ENCODE assay signal across 8 mouse cellular contexts in the genomic region with DNA sequence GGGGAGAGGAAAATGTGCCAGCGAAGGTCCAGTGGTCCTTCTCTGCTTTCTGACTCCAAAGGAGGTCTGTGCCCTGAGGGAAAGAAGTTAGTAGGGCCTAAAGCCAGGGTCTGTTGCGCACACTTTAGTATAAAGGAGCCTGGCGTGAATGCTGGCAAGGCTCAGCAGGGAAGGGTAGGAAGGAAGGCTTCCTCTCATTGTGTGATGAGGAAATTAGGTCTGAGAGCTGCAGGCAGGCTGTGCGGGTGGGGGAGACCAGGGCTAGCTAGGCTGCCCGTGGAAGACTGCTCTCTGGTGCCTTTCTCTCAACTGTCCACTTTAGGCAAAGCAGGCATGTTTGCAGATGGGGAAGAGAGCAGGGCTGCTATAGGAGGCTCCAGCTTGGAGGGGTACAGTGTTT. TPM values are rescaled to one million over a fixed set of nuclear protein-coding genes. Genes with fewer than 3 reads are reported as not detected.
DNase-seq lines count a peak whose midpoint lies in the region; ATAC-seq and TF ChIP-seq lines count a peak whose summit lies in the region.

No protein-coding gene starts in this region.

- H3K4me1 ChIP-seq in limb, embryonic 12.5 days (replicated peaks), result peaks cover 61% of the 10 kb centered on the region
- H3K4me1 ChIP-seq in small intestine, adult 2 months (ENCODE audit: control insufficient read depth, insufficient read depth, insufficient read length, low read length), result peaks cover 62% of the 10 kb centered on the region

- H3K4me2 ChIP-seq in limb, embryonic 12.5 days, result no peak overlapping the region

- H3K36me3 ChIP-seq in limb, embryonic 12.5 days, result no peaks in the 10 kb centered on the region
- H3K36me3 ChIP-seq in small intestine, adult 2 months (ENCODE audit: control insufficient read depth, insufficient read depth, low read length), result no peaks in the 10 kb centered on the region

- no peaks in the 10 kb centered on the region for H3K9me3 ChIP-seq in limb, embryonic 12.5 days

- no peak for TF ChIP-seq POLR2A in small intestine, adult 2 months (IDR thresholded peaks at IDR 0.05; ENCODE audit: low read depth, low read length)

- no peak for ATAC-seq in limb, embryonic 12.5 days (ENCODE audit: insufficient number of reproducible peaks, insufficient read depth, low FRiP score, low TSS enrichment, low read depth)

- 0 out of 2 replicates have a peak overlapping the region, but pooled peaks have one; percentile 41 for H3K27ac ChIP-seq in limb, embryonic 12.5 days
- H3K27ac ChIP-seq in small intestine, adult 2 months (ENCODE audit: insufficient read depth, low read depth, low read length), result peak overlapping the region; percentile 52

- no peak overlapping the region for H3K4me3 ChIP-seq in limb, embryonic 12.5 days (replicated peaks)
- H3K4me3 ChIP-seq in small intestine, adult 2 months (ENCODE audit: low read depth, low read length), result no peak overlapping the region

- no peak for TF ChIP-seq CTCF in small intestine, adult 2 months (IDR thresholded peaks at IDR 0.05; ENCODE audit: extremely low read depth, insufficient read length, insufficient replicate concordance, low read depth, low read length)

- intact Hi-C loops in heart, postnatal 25 days (cut with DNase I), result loop anchor here (5.0 kb wide), 2 partner anchors 42 to 57 kb away; no protein-coding TSS in a partner anchor

- peak; percentile 44 for DNase-seq in kidney, adult 11 months
- DNase-seq in kidney, adult 18-20 months, result no peak
- peak; percentile 48 for DNase-seq in heart, postnatal 25 days (ENCODE audit: low spot score)
- DNase-seq in cerebellum, adult 9-10 months, result no peak
- DNase-seq in frontal cortex, postnatal 10 days (ENCODE audit: low spot score in 2 of 2), result no peak
- DNase-seq in thymus, postnatal 4 days, result no peak

- H3K9ac ChIP-seq in limb, embryonic 12.5 days (replicated peaks), result no peak overlapping the region

- 47% methylated on average over 5 of the region's 5 CpGs for WGBS in limb, embryonic 12.5 days
- WGBS in small intestine, adult 2 months, result 58% methylated on average over 5 of the region's 5 CpGs

- H3K27me3 ChIP-seq in limb, embryonic 12.5 days, result no peaks in the 10 kb centered on the region
- H3K27me3 ChIP-seq in small intestine, adult 2 months (ENCODE audit: control insufficient read depth, insufficient read depth, low read length), result no peaks in the 10 kb centered on the region

RNA-seq across cellular contexts. Expression of gene Rxra, which starts 14.5 kb away (rescaled TPM):
- total RNA-seq in heart, postnatal 25 days (2021), result 10 to 100 TPM; 41.5 to 45.9 TPM
- 15.3 and 15.7 TPM in 2 replicates for polyA plus RNA-seq in limb, embryonic 12.5 days (2016; fragmentation: Nextera tagmentation; extraction: Ambion mirVana)
- 48.7 and 110 TPM in 2 replicates for polyA plus RNA-seq in small intestine, adult 2 months (2012; rRNA removed)

Comparison
In these comparisons a context has a peak if more than half of its experiments do, and no peak if none do; other contexts are left out.
1. DNase-seq: peak in kidney, adult 11 months (single experiment) and heart, postnatal 25 days (single experiment); none in kidney, adult 18-20 months (single experiment), cerebellum, adult 9-10 months (single experiment), frontal cortex, postnatal 10 days (0 of 2) and thymus, postnatal 4 days (single experiment).